Mouse (Mus musculus) inflammation-experienced regulatory T-cells, adult 6 months (primary cell): ENCODE data around the gene Clec2l. TPM values are rescaled to one million over a fixed set of nuclear protein-coding genes. Genes with fewer than 3 reads are reported as not detected.

Experiments
- ATAC-seq: one replicate; pipeline ENCODE4 v1.8.0; 2017
- polyA plus RNA-seq, 3 experiments: library from polyadenylated mRNA; unstranded; fragments of 100-300 nt; shearing (Covaris generic); gene quantifications; one replicate each; pipeline ENCODE4 v1.2.1; 2017

Gene Clec2l
- polyA plus RNA-seq, 3 experiments from 2014 or later = 0.25 TPM; not detected in 2

- ATAC-seq = no peak
Observed at GRCm38 (mm10) chr6:38671270-38671669, 8.4 kb downstream of the Clec2l start.

- ATAC-seq = no peak
Observed at GRCm38 (mm10) chr6:38672011-38672410, 9.1 kb downstream of the Clec2l start.

GRCm38 (mm10) chr6:38676217-38676616, 13.3 kb downstream of the Clec2l start:
- no peak for ATAC-seq

- ATAC-seq = no peak
Observed at GRCm38 (mm10) chr6:38676723-38677122, 13.9 kb downstream of the Clec2l start.

GRCm38 (mm10) chr6:38677629-38678028, 14.8 kb downstream of the Clec2l start:
- no peak for ATAC-seq

- no peak for ATAC-seq
Observed at GRCm38 (mm10) chr6:38682532-38682931, 19.7 kb downstream of the Clec2l start.

- no peak for ATAC-seq
Observed at GRCm38 (mm10) chr6:38687216-38687615, 24.3 kb downstream of the Clec2l start.

GRCm38 (mm10) chr6:38688841-38689240, 26.0 kb downstream of the Clec2l start:
- no peak for ATAC-seq

GRCm38 (mm10) chr6:38690615-38691014, 27.7 kb downstream of the Clec2l start:
- ATAC-seq = peak; percentile 36

GRCm38 (mm10) chr6:38691052-38691451, 28.2 kb downstream of the Clec2l start:
- no peak for ATAC-seq

- ATAC-seq = no peak
Observed at GRCm38 (mm10) chr6:38692556-38692955, 29.7 kb downstream of the Clec2l start.

GRCm38 (mm10) chr6:38695380-38696054, 32.6 kb downstream of the Clec2l start:
- ATAC-seq = peak; percentile 53

- ATAC-seq = no peak
Observed at GRCm38 (mm10) chr6:38696570-38696969, 33.7 kb downstream of the Clec2l start.

GRCm38 (mm10) chr6:38698233-38698889, 35.5 kb downstream of the Clec2l start:
- ATAC-seq = no peak

- no peak for ATAC-seq
Observed at GRCm38 (mm10) chr6:38701421-38701820, 38.6 kb downstream of the Clec2l start.

GRCm38 (mm10) chr6:38702810-38703399, 40.0 kb downstream of the Clec2l start:
- no peak for ATAC-seq

GRCm38 (mm10) chr6:38703526-38703925, 40.7 kb downstream of the Clec2l start:
- no peak for ATAC-seq

- ATAC-seq = no peak
Observed at GRCm38 (mm10) chr6:38704264-38704984, 41.6 kb downstream of the Clec2l start.

- ATAC-seq = no peak
Observed at GRCm38 (mm10) chr6:38710449-38710848, 47.6 kb downstream of the Clec2l start.

GRCm38 (mm10) chr6:38713957-38714898, 51.4 kb downstream of the Clec2l start:
- no peak for ATAC-seq

GRCm38 (mm10) chr6:38715881-38716280, 53.0 kb downstream of the Clec2l start:
- no peak for ATAC-seq

- no peak for ATAC-seq
Observed at GRCm38 (mm10) chr6:38718625-38719024, 55.8 kb downstream of the Clec2l start.
